Mouse (Mus musculus): ENCODE data around the gene Trpm8. TPM values are rescaled to one million over a fixed set of nuclear protein-coding genes. Genes with fewer than 3 reads are reported as not detected.
A peak's percentile ranks its signal among the peaks of the same experiment; 100 is the strongest.

The Trpm8 gene
- polyA plus RNA-seq, 1 experiment from 2014 or later: not detected

DNA sequence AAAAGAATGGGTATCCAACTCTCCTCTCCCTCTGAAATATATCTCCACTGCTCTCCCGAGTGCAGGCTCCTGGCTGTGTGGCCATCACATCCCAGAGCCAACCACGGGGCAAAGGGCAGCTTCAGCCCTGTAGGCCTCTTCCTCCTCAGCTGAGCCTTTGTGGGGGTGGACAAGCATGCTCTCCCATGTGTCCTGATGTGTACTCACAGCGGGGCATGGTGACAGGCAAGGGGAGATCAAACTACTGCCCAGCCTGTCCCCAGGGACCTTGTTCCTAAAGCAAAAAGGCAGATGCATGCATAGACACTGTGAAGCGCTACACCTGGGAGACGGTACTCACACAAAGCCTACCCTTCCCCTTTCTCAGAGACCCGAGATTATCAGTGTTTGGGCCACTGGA lies 17.3 kb upstream of the Trpm8 start:
- H3K9me3 ChIP-seq: peaks cover 44% of the 10 kb centered on the region
- no peak overlapping the region for H3K4me2 ChIP-seq (replicated peaks)
- no peak overlapping the region for H3K27ac ChIP-seq (replicated peaks)
- no peaks in the 10 kb centered on the region for H3K27me3 ChIP-seq
- no peaks in the 10 kb centered on the region for H3K4me1 ChIP-seq
- H3K36me3 ChIP-seq: peaks cover 55% of the 10 kb centered on the region
- peak; percentile 14 for ATAC-seq (ENCODE audit: low FRiP score, low read depth)
- no peak overlapping the region for H3K4me3 ChIP-seq
- 82% methylated on average over 6 of the region's 6 CpGs for WGBS
- no peak overlapping the region for H3K9ac ChIP-seq (replicated peaks)

GRCm38 (mm10) chr1:88260604-88261377 lies 16.7 kb upstream of the Trpm8 start:
- H3K27me3 ChIP-seq: no peaks in the 10 kb centered on the region
- 84% methylated on average over 10 of the region's 10 CpGs for WGBS
- H3K4me3 ChIP-seq: no peak overlapping the region
- no peak for ATAC-seq (ENCODE audit: low FRiP score, low read depth)
- H3K9me3 ChIP-seq: peaks cover 37% of the 10 kb centered on the region
- no peak overlapping the region for H3K4me2 ChIP-seq (replicated peaks)
- no peak overlapping the region for H3K9ac ChIP-seq (replicated peaks)
- no peak overlapping the region for H3K27ac ChIP-seq (replicated peaks)
- H3K36me3 ChIP-seq: peaks cover 62% of the 10 kb centered on the region
- H3K4me1 ChIP-seq: no peaks in the 10 kb centered on the region

- Histone ChIP-seq H3K9me3 (peaks cover 28% of the 10 kb centered on the region), H3K27ac (replicated peaks) (no peak overlapping the region), H3K9ac (replicated peaks) (no peak overlapping the region), H3K4me2 (replicated peaks) (no peak overlapping the region), H3K4me1 (no peaks in the 10 kb centered on the region), H3K36me3 (peaks cover 71% of the 10 kb centered on the region), H3K4me3 (no peak overlapping the region), H3K27me3 (no peaks in the 10 kb centered on the region)
- ATAC-seq (ENCODE audit: low FRiP score, low read depth): no peak
- 87% methylated on average over 7 of the region's 7 CpGs for WGBS
These were observed 15.8 kb upstream of the Trpm8 start for GRCm38 (mm10) chr1:88261706-88262105.

GRCm38 (mm10) chr1:88262255-88262654 lies 15.2 kb upstream of the Trpm8 start:
- 87% methylated on average over 4 of the region's 4 CpGs for WGBS

DNA sequence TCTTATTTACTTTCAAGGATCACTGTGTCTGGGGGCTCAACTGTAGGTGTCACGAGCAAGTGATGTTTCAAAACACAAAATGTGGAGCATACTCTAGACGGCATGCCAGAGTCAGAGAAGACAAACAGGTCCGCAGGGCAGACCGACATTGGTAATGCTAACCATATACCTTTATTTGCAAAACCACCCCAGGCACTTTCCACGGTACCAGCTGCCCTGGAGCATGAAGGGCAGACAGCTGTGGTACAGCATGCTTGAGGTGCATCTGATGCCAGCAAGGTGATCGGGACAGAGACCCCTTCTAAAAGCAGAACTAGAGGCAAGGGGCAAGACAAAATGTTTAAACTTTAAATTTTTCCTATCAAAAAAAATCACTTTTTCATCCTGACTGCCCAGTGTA lies 14.5 kb upstream of the Trpm8 start:
- whole genome bisulfite sequencing: 78% methylated on average over 6 of the region's 6 CpGs
- no peaks in the 10 kb centered on the region for H3K4me1 ChIP-seq
- no peak overlapping the region for H3K9ac ChIP-seq (replicated peaks)
- H3K27ac ChIP-seq (replicated peaks): no peak overlapping the region
- H3K4me2 ChIP-seq (replicated peaks): no peak overlapping the region
- no peak for ATAC-seq (ENCODE audit: low FRiP score, low read depth)
- no peaks in the 10 kb centered on the region for H3K27me3 ChIP-seq
- H3K9me3 ChIP-seq: peaks cover 16% of the 10 kb centered on the region
- H3K36me3 ChIP-seq: peaks cover 84% of the 10 kb centered on the region
- H3K4me3 ChIP-seq: no peak overlapping the region

More at GRCm38 (mm10) chr1:88262255-88262654, 15.2 kb upstream of the Trpm8 start:
- ATAC-seq (ENCODE audit: low FRiP score, low read depth): no peak
- Histone ChIP-seq H3K4me1 (no peaks in the 10 kb centered on the region), H3K4me3 (no peak overlapping the region), H3K36me3 (peaks cover 77% of the 10 kb centered on the region), H3K9me3 (peaks cover 23% of the 10 kb centered on the region), H3K27ac (replicated peaks) (no peak overlapping the region), H3K9ac (replicated peaks) (no peak overlapping the region), H3K4me2 (replicated peaks) (no peak overlapping the region), H3K27me3 (no peaks in the 10 kb centered on the region)

- Histone ChIP-seq H3K4me1 (no peaks in the 10 kb centered on the region), H3K36me3 (peaks cover 92% of the 10 kb centered on the region), H3K27me3 (no peaks in the 10 kb centered on the region), H3K9ac (replicated peaks) (no peak overlapping the region), H3K9me3 (0 out of 2 replicates have a peak, but pooled peaks cover 10% of the 10 kb centered on the region), H3K27ac (replicated peaks) (no peak overlapping the region), H3K4me3 (no peak overlapping the region), H3K4me2 (replicated peaks) (no peak overlapping the region)
- WGBS: 91% methylated on average over 5 of the region's 5 CpGs
- no peak for ATAC-seq (ENCODE audit: low FRiP score, low read depth)
These were observed 13.7 kb upstream of the Trpm8 start for GRCm38 (mm10) chr1:88263778-88264177.

DNA sequence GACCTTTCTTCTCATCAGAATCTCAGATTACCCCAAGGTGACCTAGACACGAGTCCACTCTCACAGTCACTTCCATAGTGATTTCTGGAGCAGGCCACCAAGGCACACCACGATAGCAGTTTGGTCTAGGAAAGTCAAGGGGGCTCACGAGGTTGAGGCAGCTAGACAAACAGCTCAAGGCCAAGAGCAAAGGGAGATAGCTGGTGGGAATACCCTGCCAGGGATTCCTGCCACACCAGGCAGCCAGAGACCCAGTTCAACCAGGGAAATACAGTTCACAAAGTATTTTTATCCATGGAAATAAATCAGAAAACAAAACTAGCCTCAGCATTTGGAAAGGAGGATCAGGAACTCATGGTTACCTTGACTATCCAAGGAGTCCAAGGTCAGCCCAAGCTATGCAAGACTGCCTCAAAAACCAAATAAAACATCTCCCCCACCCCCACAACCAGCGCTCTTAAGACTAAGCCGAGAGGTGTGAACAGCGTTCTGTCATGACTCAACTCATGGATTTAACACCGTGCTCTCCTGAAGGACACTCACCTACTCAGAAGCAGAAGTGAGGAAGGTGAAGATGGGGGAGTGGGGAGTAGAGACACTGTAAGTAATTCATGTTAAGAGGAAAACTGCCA lies 13.1 kb upstream of the Trpm8 start:
- ATAC-seq (ENCODE audit: low FRiP score, low read depth): no peak
- no peak overlapping the region for H3K27ac ChIP-seq (replicated peaks)
- H3K4me1 ChIP-seq: no peaks in the 10 kb centered on the region
- H3K9ac ChIP-seq (replicated peaks): no peak overlapping the region
- peaks cover 98% of the 10 kb centered on the region for H3K36me3 ChIP-seq
- H3K27me3 ChIP-seq: no peaks in the 10 kb centered on the region
- 90% methylated on average over 7 of the region's 7 CpGs for WGBS
- no peak overlapping the region for H3K4me3 ChIP-seq
- no peak overlapping the region for H3K4me2 ChIP-seq (replicated peaks)
- 0 out of 2 replicates have a peak, but pooled peaks cover 7% of the 10 kb centered on the region for H3K9me3 ChIP-seq

DNA sequence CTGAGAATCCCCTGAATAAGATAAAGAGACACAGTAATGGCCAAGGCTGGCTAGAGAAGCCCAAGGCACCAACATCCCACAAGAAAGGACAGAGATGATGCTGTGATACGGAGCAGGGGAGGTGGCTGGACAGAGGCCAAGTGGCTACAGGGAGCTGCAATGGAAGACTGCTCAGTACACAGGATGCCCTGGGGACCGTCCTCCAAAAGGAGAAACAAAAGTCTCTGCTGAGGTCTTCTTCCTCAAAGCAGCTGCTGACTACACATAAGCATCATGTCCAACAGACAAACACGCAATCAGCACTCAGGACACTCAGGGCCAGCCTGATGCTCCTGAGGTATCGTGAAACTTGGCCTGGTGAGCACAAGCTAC lies 12.6 kb upstream of the Trpm8 start:
- WGBS: 80% methylated on average over 4 of the region's 4 CpGs
- no peak overlapping the region for H3K4me2 ChIP-seq (replicated peaks)
- H3K9ac ChIP-seq (replicated peaks): no peak overlapping the region
- no peak overlapping the region for H3K27ac ChIP-seq (replicated peaks)
- 0 out of 2 replicates have a peak, but pooled peaks cover 3% of the 10 kb centered on the region for H3K9me3 ChIP-seq
- H3K36me3 ChIP-seq: peaks cover 98% of the 10 kb centered on the region
- H3K27me3 ChIP-seq: no peaks in the 10 kb centered on the region
- ATAC-seq (ENCODE audit: low FRiP score, low read depth): no peak
- no peak overlapping the region for H3K4me3 ChIP-seq
- H3K4me1 ChIP-seq: no peaks in the 10 kb centered on the region

GRCm38 (mm10) chr1:88266123-88266522 lies 11.3 kb upstream of the Trpm8 start:
- Histone ChIP-seq H3K36me3 (peaks cover 88% of the 10 kb centered on the region), H3K4me3 (no peak overlapping the region), H3K4me2 (replicated peaks) (no peak overlapping the region), H3K9ac (replicated peaks) (no peak overlapping the region), H3K27me3 (no peaks in the 10 kb centered on the region), H3K4me1 (no peaks in the 10 kb centered on the region), H3K27ac (replicated peaks) (no peak overlapping the region), H3K9me3 (no peaks in the 10 kb centered on the region)
- ATAC-seq (ENCODE audit: low FRiP score, low read depth): no peak
- 89% methylated on average over 13 of the region's 13 CpGs for WGBS

DNA sequence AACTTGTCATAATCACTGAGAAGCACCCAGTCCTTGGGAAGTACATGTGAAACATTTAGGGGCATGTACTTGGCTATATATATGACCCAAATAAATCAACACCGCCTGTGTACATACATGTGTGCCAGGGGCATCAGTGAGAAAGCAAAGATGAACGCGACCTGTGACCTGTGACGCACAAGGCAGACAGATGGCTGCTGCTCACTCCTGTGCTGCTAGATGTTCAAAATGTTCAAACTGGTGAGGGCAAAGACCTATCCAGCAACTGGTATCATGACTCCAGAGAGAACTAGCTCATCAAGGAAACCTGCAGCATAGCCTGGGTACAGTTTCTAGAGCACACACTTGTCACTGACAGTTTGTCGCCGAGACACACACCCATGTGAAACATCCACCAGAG lies 10.0 kb upstream of the Trpm8 start:
- ATAC-seq (ENCODE audit: low FRiP score, low read depth): no peak
- no peaks in the 10 kb centered on the region for H3K9me3 ChIP-seq
- 95% methylated on average over 6 of the region's 6 CpGs for WGBS

GRCm38 (mm10) chr1:88268070-88268469 lies 9.4 kb upstream of the Trpm8 start:
- Histone ChIP-seq H3K9me3 (no peaks in the 10 kb centered on the region), H3K27ac (replicated peaks) (no peak overlapping the region), H3K27me3 (no peaks in the 10 kb centered on the region), H3K4me1 (no peaks in the 10 kb centered on the region), H3K4me3 (no peak overlapping the region), H3K4me2 (replicated peaks) (no peak overlapping the region), H3K9ac (replicated peaks) (no peak overlapping the region), H3K36me3 (peaks cover 89% of the 10 kb centered on the region)
- 85% methylated on average over 6 of the region's 6 CpGs for WGBS
- ATAC-seq (ENCODE audit: low FRiP score, low read depth): no peak

More for the DNA sequence above, 10.0 kb upstream of the Trpm8 start:
- Histone ChIP-seq H3K27me3 (no peaks in the 10 kb centered on the region), H3K9ac (replicated peaks) (no peak overlapping the region), H3K4me3 (no peak overlapping the region), H3K36me3 (peaks cover 89% of the 10 kb centered on the region), H3K4me2 (replicated peaks) (no peak overlapping the region), H3K27ac (replicated peaks) (no peak overlapping the region), H3K4me1 (no peaks in the 10 kb centered on the region)

DNA sequence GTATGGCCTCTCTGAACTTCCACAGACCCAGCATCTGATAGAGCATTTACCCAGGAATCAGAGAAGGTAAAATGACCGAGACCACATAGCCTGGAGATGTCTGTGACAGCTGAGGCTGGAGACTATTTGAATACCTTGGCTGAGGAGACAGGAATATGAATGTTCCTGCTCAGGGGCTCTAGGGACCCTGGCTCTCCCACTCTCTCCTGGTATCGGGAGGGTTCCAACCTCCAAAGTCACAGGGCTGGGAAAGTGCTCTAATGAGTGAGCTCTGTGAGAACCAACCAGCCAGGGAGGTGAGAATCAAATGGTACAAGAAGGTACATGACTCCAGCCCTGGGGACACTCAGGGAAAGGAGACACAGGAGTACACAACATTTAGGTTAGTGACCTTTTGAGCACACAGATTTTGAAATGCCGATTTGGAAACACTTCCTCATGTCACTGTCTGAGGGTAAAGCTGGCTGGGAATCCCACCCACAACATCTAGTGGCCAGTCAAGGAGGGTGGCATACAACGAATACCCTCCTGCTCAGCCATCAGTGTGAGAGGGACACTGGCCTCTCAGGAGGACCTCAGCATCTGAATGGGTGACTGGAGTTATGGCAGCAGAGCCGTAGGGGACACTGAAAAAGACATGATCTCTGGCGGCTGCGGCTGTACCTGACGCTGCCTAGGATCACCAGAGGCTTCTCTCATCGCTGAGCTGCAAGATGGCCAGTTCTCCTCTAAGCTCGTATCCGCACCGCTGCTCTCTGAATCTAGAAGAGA lies 7.7 kb upstream of the Trpm8 start:
- Histone ChIP-seq H3K27me3 (no peaks in the 10 kb centered on the region), H3K27ac (replicated peaks) (no peak overlapping the region), H3K36me3 (peaks cover 88% of the 10 kb centered on the region), H3K4me3 (no peak overlapping the region), H3K9me3 (no peaks in the 10 kb centered on the region), H3K4me1 (no peaks in the 10 kb centered on the region), H3K4me2 (replicated peaks) (no peak overlapping the region), H3K9ac (replicated peaks) (no peak overlapping the region)
- WGBS: 89% methylated on average over 12 of the region's 12 CpGs
- no peak for ATAC-seq (ENCODE audit: low FRiP score, low read depth)
